Mouse (Mus musculus): ENCODE measurements around the gene Cped1. TPM values are rescaled to one million over a fixed set of nuclear protein-coding genes. Genes with fewer than 3 reads are reported as not detected.

Gene Cped1
- total RNA-seq, 1 experiment from 2014 or later, result 30.4 TPM

GRCm38 (mm10) chr6:22297028-22297427 lies 311.3 kb downstream of the Cped1 start:
- no peak for DNase-seq

GRCm38 (mm10) chr6:22298059-22298458 lies 312.3 kb downstream of the Cped1 start:
- no peak for DNase-seq

Other genes starting within 250 kb of the Cped1 start
- gene Tspan12, start 133.4 kb upstream of the Cped1 start, total RNA-seq (2021), result 150 and 159 TPM in 2 replicates
- 20.7 and 25.2 TPM in 2 replicates for gene Ing3, start 36.3 kb upstream of the Cped1 start, total RNA-seq (2021)